Mouse (Mus musculus) megakaryocyte, embryonic 14.5 days (primary cell): ENCODE data around the gene Hoxa3.

ENCODE experiments used
- FLI1 ChIP-seq: IDR thresholded peaks from 2 replicates; pipeline ENCODE4 v1.6.1; 2012; ENCODE audit warnings: low read length, inconsistent platforms, mixed read lengths
- GATA1 ChIP-seq: IDR thresholded peaks from 3 replicates; pipeline ENCODE4 v1.6.1; 2012; ENCODE audit warnings: mixed read lengths, low read length, inconsistent platforms, borderline replicate concordance

- TF ChIP-seq GATA1 (no peak), FLI1 (no peak)
Observed at GRCm38 (mm10) chr6:52223939-52224760, 11.0 kb upstream of the Hoxa3 start.
